Mouse (Mus musculus): ENCODE data around the gene D430041D05Rik. TPM values are rescaled to one million over a fixed set of nuclear protein-coding genes. Genes with fewer than 3 reads are reported as not detected.

D430041D05Rik gene
- polyA plus RNA-seq, 1 experiment = not detected

DNA sequence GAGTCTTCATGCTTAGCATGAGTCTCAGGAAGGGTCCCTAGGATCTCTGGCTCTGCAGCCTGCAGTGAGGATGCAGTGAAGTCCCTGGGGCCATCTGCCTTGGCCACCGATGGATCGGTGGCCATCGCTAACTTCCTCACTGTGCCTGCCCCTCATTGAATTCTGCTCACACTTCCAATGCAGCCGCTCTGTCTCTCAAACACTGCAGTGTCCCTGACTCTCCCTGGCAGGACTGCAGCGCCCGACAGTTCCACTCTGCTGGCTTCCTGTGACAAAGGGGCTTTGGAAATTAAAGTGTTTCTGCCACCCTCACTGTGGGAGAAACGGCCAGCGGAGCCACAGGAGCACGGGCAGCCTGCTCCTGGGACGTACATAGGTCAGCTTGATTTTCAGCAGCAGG is 192.7 kb downstream of the D430041D05Rik start:
- Histone ChIP-seq H3K4me1 (ENCODE audit: control insufficient read depth) (no peaks in the 10 kb centered on the region), H3K4me3 (replicated peaks) (no peak overlapping the region), H3K36me3 (ENCODE audit: control insufficient read depth) (no peaks in the 10 kb centered on the region), H3K27me3 (ENCODE audit: control insufficient read depth) (no peaks in the 10 kb centered on the region), H3K9me3 (ENCODE audit: control insufficient read depth, low read length) (no peaks in the 10 kb centered on the region)
- TF ChIP-seq TAL1 (IDR thresholded peaks at IDR 0.05; ENCODE audit: low read length) (no peak), GATA1 (IDR thresholded peaks at IDR 0.05; ENCODE audit: low read length) (no peak)

DNA sequence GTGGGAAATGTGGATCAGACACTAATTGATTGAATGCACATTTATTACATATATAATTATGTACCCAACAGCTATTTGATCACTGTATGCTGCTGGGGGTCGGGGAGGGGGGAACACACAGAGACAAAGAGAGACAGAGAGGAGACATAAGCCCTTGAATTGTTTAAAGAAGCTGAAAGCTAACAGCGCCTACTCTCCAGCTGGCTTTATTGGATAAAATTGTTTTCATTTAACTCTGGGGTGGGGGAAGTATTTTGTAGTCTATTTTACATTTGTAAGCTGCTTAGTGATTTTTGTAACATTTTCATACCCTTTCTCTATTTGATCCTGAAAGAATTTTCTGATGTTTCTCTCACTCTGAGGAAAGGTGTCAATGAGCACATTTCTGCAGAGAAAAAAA is 201.4 kb downstream of the D430041D05Rik start:
- Histone ChIP-seq H3K27me3 (ENCODE audit: control insufficient read depth) (no peaks in the 10 kb centered on the region; the same call in 1 of the 2 replicates), H3K4me3 (replicated peaks) (no peak overlapping the region), H3K36me3 (ENCODE audit: control insufficient read depth) (no peaks in the 10 kb centered on the region), H3K4me1 (ENCODE audit: control insufficient read depth) (peaks cover 3% of the 10 kb centered on the region), H3K9me3 (ENCODE audit: control insufficient read depth, low read length) (no peaks in the 10 kb centered on the region)
- TF ChIP-seq TAL1 (IDR thresholded peaks at IDR 0.05; ENCODE audit: low read length) = no peak
- TF ChIP-seq GATA1 (IDR thresholded peaks at IDR 0.05; ENCODE audit: low read length) = no peak

DNA sequence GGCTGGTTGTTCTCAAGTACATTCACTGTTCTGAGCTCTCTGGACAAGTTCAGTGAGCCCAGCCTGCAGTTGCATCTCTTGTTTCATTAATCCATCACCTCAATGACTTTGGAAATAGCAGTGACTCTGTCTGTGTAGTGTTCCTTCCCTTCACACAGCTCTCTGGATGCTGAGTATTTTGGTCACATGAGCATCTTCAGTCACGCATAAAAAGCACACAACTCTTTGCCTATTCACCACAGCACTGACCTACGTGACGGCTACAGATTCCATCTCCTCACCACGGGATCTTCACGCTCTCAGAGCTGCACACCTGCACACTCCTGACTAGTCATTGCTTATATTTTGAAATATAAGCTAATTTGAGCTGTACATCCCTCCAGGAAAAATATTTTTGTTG is 202.4 kb downstream of the D430041D05Rik start:
- no peak overlapping the region for H3K4me3 ChIP-seq (replicated peaks)
- TF ChIP-seq GATA1 (IDR thresholded peaks at IDR 0.05; ENCODE audit: low read length) = no peak
- no peak for TF ChIP-seq TAL1 (IDR thresholded peaks at IDR 0.05; ENCODE audit: low read length)
- no peaks in the 10 kb centered on the region for H3K9me3 ChIP-seq (ENCODE audit: control insufficient read depth, low read length)
- no peaks in the 10 kb centered on the region for H3K36me3 ChIP-seq (ENCODE audit: control insufficient read depth)
- peaks cover 3% of the 10 kb centered on the region for H3K4me1 ChIP-seq (ENCODE audit: control insufficient read depth)
- H3K27me3 ChIP-seq (ENCODE audit: control insufficient read depth) = no peaks in the 10 kb centered on the region; the same call in 1 of the 2 replicates

DNA sequence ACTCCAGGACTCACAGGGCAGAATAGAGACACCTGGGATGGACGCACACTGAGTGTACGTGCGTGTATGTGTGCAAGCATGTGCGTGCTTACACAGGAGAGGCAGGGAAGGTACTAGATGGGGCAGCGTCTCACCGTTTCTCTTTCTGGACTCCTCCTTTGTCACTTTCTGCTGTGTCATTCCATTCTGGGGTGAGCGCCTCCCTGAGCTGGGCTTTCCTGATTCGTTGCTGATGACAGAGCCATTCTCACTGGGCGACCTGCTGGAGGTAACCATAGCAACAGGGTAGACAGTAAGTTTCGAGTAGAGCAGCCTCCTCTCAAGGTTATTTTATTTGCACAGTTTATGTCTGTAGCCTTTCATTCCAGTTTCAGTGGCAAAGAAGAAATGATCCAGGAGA is 202.9 kb downstream of the D430041D05Rik start:
- Histone ChIP-seq H3K4me1 (ENCODE audit: control insufficient read depth) (peaks cover 3% of the 10 kb centered on the region), H3K27me3 (ENCODE audit: control insufficient read depth) (no peaks in the 10 kb centered on the region; the same call in 1 of the 2 replicates), H3K9me3 (ENCODE audit: control insufficient read depth, low read length) (no peaks in the 10 kb centered on the region), H3K4me3 (replicated peaks) (no peak overlapping the region), H3K36me3 (ENCODE audit: control insufficient read depth) (no peaks in the 10 kb centered on the region)
- TF ChIP-seq GATA1 (IDR thresholded peaks at IDR 0.05; ENCODE audit: low read length) (no peak), TAL1 (IDR thresholded peaks at IDR 0.05; ENCODE audit: low read length) (no peak)

DNA sequence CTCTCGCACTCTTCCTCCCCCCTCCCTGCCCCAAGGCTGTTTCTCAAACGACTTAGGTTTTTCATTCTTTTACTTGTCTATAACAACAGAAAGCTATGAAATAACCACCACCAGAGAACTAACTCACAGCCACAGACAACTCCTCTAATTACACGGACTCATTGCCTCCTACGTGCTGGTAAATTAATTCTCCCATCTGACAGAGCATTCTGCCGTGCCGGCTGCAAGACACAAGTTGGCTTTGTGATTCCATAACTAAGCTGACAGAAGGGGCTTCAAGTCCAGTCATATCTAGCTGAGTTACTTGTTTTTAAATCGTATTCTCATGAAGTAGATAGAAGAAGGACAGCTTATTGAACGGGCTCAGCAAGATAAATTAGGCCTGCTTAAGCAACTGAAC is 205.2 kb downstream of the D430041D05Rik start:
- Histone ChIP-seq H3K4me1 (ENCODE audit: control insufficient read depth) (peaks cover 3% of the 10 kb centered on the region), H3K27me3 (ENCODE audit: control insufficient read depth) (no peaks in the 10 kb centered on the region), H3K36me3 (ENCODE audit: control insufficient read depth) (no peaks in the 10 kb centered on the region), H3K4me3 (replicated peaks) (no peak overlapping the region), H3K9me3 (ENCODE audit: control insufficient read depth, low read length) (no peaks in the 10 kb centered on the region)
- TF ChIP-seq GATA1 (IDR thresholded peaks at IDR 0.05; ENCODE audit: low read length) = no peak
- TF ChIP-seq TAL1 (IDR thresholded peaks at IDR 0.05; ENCODE audit: low read length) = no peak

DNA sequence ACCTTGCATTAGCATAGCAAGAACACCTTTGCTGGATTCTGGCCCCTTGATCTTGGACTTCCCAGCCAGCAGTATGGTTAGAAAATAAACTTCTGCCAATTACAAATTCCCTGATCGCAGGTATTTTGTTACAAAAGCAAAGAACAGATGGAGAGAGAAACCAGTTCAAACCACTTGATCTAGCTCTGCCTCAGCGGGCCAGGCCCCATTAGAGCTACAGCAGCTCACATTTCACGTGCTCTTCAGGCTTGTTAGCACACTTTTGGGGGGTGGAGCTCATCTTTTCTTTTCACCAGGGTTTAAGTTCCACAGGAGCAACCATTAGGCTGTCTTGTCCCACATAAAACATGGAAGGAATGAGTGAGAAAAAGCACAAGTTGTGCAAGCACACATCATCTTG is 210.6 kb downstream of the D430041D05Rik start:
- H3K9me3 ChIP-seq (ENCODE audit: control insufficient read depth, low read length) = no peaks in the 10 kb centered on the region
- H3K27me3 ChIP-seq (ENCODE audit: control insufficient read depth) = no peaks in the 10 kb centered on the region
- H3K4me3 ChIP-seq (replicated peaks) = no peak overlapping the region
- H3K36me3 ChIP-seq (ENCODE audit: control insufficient read depth) = no peaks in the 10 kb centered on the region
- TF ChIP-seq GATA1 (IDR thresholded peaks at IDR 0.05; ENCODE audit: low read length) = no peak
- TF ChIP-seq TAL1 (IDR thresholded peaks at IDR 0.05; ENCODE audit: low read length) = no peak
- no peaks in the 10 kb centered on the region for H3K4me1 ChIP-seq (ENCODE audit: control insufficient read depth)

DNA sequence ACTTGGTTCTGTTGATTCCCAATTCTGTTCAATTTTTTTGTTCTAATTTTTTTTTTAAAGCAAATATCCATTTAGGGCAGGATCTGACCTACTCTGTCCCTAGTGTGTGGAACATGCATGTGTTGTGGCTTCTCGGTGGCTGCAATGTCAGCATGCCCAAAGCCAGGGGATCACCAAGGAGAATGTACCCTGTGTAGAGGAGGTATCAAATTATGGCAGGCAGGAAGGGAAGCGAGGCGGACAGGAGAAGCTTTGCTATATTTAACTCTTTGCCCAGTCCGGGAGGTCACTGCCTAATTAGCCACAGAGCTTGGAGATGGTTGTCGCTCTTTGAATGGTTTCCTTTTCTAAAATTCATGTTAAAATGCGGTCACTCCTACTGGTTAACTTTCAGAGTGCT is 212.6 kb downstream of the D430041D05Rik start:
- no peak for TF ChIP-seq TAL1 (IDR thresholded peaks at IDR 0.05; ENCODE audit: low read length)
- TF ChIP-seq GATA1 (IDR thresholded peaks at IDR 0.05; ENCODE audit: low read length) = no peak
- H3K4me1 ChIP-seq (ENCODE audit: control insufficient read depth) = no peaks in the 10 kb centered on the region
- H3K4me3 ChIP-seq (replicated peaks) = no peak overlapping the region
- no peaks in the 10 kb centered on the region for H3K36me3 ChIP-seq (ENCODE audit: control insufficient read depth)
- H3K27me3 ChIP-seq (ENCODE audit: control insufficient read depth) = no peaks in the 10 kb centered on the region
- no peaks in the 10 kb centered on the region for H3K9me3 ChIP-seq (ENCODE audit: control insufficient read depth, low read length)

DNA sequence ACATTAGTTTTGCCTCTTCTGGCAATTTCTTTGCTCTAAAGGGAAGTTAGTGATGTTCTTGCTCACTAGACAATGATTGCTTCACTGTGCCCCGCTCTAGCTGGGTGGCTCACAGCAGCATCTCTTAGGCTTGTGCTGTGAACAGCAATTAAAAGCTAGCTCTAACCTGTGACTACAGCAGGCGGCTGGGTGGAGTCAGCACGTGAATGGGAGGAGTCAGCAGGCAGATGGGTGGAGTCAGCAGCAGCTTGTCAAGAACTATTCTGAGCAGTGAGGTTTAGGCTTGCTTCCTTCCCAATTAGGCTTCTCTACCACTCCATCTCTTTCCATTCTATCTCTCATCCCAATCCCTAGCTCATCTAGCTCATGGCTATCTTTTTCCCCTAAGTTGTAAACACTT is 213.5 kb downstream of the D430041D05Rik start:
- Histone ChIP-seq H3K36me3 (ENCODE audit: control insufficient read depth) (no peaks in the 10 kb centered on the region), H3K4me1 (ENCODE audit: control insufficient read depth) (no peaks in the 10 kb centered on the region), H3K27me3 (ENCODE audit: control insufficient read depth) (no peaks in the 10 kb centered on the region), H3K9me3 (ENCODE audit: control insufficient read depth, low read length) (no peaks in the 10 kb centered on the region), H3K4me3 (replicated peaks) (no peak overlapping the region)
- TF ChIP-seq GATA1 (IDR thresholded peaks at IDR 0.05; ENCODE audit: low read length) = no peak
- no peak for TF ChIP-seq TAL1 (IDR thresholded peaks at IDR 0.05; ENCODE audit: low read length)

DNA sequence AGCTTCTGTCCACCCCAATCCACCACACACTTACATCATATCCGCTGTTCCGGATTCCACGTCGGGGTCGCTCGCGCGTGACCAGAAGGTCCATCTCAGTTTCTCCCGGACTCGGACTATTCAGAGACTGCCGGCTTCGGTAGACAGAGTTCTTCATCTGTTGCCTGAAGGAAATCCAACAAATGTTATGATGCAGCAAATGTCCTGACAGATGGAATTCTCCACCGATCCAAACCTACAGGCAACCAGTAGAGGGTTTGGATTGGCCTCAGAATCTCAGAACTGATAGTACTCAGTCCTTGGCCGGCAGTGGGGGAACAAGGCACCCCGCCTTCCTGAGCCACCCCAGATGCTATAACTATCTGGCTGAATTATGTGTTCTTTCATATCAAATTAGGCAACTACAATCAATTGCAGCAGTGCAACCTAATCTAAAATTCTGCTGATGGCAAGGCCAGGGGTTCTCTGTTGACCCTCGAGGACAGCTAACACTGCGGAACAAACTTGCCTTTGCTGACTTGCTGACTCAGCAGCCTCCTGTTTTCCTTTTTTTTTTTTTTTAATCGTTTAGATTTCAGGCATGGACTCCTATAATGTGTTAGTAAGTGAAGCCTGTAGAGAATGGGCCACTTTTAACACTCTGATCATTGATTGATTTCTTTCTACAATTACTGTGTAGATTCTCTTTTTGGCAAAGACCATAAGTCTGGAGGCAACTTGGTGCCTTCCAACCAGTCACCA is 218.2 kb downstream of the D430041D05Rik start:
- TF ChIP-seq GATA1 (IDR thresholded peaks at IDR 0.05; ENCODE audit: low read length) (no peak), TAL1 (IDR thresholded peaks at IDR 0.05; ENCODE audit: low read length) (no peak)
- Histone ChIP-seq H3K4me1 (ENCODE audit: control insufficient read depth) (no peaks in the 10 kb centered on the region), H3K27me3 (ENCODE audit: control insufficient read depth) (no peaks in the 10 kb centered on the region), H3K9me3 (ENCODE audit: control insufficient read depth, low read length) (no peaks in the 10 kb centered on the region), H3K36me3 (ENCODE audit: control insufficient read depth) (no peaks in the 10 kb centered on the region), H3K4me3 (replicated peaks) (no peak overlapping the region)

DNA sequence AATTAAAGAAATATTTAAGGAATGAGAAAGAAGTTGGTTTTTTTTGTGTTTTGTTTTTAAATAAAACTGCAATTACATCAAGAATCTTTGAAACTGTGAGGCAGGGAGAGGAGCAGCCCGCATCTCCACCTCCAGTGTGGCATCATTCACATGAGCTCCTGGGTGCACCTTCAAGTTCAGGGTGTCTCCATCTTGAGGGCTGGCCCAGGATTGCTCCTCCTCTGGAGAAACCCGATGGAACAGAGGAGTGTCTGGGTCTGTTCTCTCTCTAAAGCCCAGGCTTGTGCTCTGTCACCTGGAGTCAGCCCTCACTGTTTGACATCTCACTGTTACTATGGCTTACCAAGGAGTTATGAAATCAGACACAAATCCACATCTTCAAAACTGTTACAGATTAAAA is 219.1 kb downstream of the D430041D05Rik start:
- H3K36me3 ChIP-seq (ENCODE audit: control insufficient read depth) = no peaks in the 10 kb centered on the region
- no peak overlapping the region for H3K4me3 ChIP-seq (replicated peaks)
- no peaks in the 10 kb centered on the region for H3K4me1 ChIP-seq (ENCODE audit: control insufficient read depth)
- TF ChIP-seq TAL1 (IDR thresholded peaks at IDR 0.05; ENCODE audit: low read length) = no peak
- TF ChIP-seq GATA1 (IDR thresholded peaks at IDR 0.05; ENCODE audit: low read length) = no peak
- no peaks in the 10 kb centered on the region for H3K27me3 ChIP-seq (ENCODE audit: control insufficient read depth)
- no peaks in the 10 kb centered on the region for H3K9me3 ChIP-seq (ENCODE audit: control insufficient read depth, low read length)

Data from erythroblast, embryonic 14.5 days (primary cell).